Mouse (Mus musculus): ENCODE results near the gene Taf12. TPM values are rescaled to one million over a fixed set of nuclear protein-coding genes. Genes with fewer than 3 reads are reported as not detected.

The Taf12 gene
- 51.5 and 56.1 TPM in 2 replicates for polyA plus RNA-seq (2015; fragmentation: Nextera tagmentation; extraction: Ambion mirVana)

DNA sequence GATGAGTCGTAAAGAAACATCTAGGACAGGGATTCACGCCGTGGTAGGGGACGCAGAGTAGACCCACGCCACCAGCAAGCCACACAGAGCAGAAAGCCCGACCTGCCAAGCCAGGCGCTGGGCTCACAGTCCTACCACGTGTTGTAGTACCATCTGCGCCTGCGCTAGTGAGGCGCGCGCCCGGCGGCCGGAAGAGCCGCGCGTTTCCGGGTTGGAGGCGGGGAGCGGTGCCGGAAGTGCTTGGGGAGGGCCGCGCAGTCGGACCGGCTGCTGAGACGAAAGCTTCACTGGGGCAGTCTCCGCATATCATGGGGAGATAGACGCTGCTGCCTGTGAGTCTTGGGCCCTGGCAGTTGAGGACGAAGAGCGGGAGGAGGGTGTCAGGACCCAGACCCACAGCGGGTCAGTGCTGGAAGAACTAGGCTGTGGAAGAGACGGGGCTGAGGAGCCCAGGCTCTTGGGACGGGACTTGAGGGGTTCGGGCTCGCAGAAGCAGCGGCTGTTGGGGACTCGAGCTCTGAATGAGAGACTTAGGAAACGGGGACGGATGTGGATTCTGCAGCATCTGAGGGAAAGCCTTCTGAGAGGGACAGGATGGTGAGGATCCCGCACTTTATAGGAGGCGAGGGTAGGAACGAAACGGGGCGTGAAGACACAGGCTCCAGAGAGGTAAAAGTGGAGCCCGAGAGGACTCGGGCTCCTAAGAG, at the start of gene Taf12:
Taf12 (plus strand) TSS at position 220 of the 707 bp plus-strand sequence.
- Histone ChIP-seq H3K4me1 (peaks cover 24% of the 10 kb centered on the region), H3K9ac (peak within 1 kb of the TSS; percentile 92), H3K4me3 (peak within 1 kb of the TSS; percentile 85), H3K4me2 (peak within 1 kb of the TSS; percentile 81), H3K27me3 (no peaks in the 10 kb centered on the region), H3K9me3 (replicated peaks) (no peaks in the 10 kb centered on the region), H3K36me3 (ENCODE audit: poor library complexity, severe bottlenecking) (no peaks in the 10 kb centered on the region; the same call in 1 of the 2 replicates), H3K27ac (peak within 1 kb of the TSS; percentile 92)
- under 1% methylated on average over 48 of the region's 48 CpGs for WGBS
- peak; percentile 90 for ATAC-seq

- H3K27ac ChIP-seq, result no peak overlapping the region
- no peak for ATAC-seq
- no peak overlapping the region for H3K4me3 ChIP-seq
- no peaks in the 10 kb centered on the region for H3K9me3 ChIP-seq (replicated peaks)
- H3K4me2 ChIP-seq, result no peak overlapping the region
- peaks cover 96% of the 10 kb centered on the region for H3K36me3 ChIP-seq (ENCODE audit: poor library complexity, severe bottlenecking)
- no peaks in the 10 kb centered on the region for H3K27me3 ChIP-seq
- whole genome bisulfite sequencing, result 93% methylated on average over 5 of the region's 5 CpGs
- H3K9ac ChIP-seq, result no peak overlapping the region
- no peaks in the 10 kb centered on the region for H3K4me1 ChIP-seq
Measured at GRCm38 (mm10) chr4:132230422-132230821, 43.8 kb upstream of the Taf12 start.

- Histone ChIP-seq H3K4me2 (no peak overlapping the region), H3K9me3 (replicated peaks) (no peaks in the 10 kb centered on the region), H3K4me1 (no peaks in the 10 kb centered on the region), H3K36me3 (ENCODE audit: poor library complexity, severe bottlenecking) (peaks cover 92% of the 10 kb centered on the region), H3K9ac (no peak overlapping the region), H3K27ac (no peak overlapping the region), H3K27me3 (no peaks in the 10 kb centered on the region), H3K4me3 (no peak overlapping the region)
- WGBS, result 94% methylated on average over 8 of the region's 8 CpGs
- no peak for ATAC-seq
Measured at GRCm38 (mm10) chr4:132234710-132235109, 39.5 kb upstream of the Taf12 start.

GRCm38 (mm10) chr4:132238356-132238755, 35.8 kb upstream of the Taf12 start:
- H3K4me2 ChIP-seq, result no peak overlapping the region
- WGBS, result 90% methylated on average over 4 of the region's 4 CpGs
- H3K4me3 ChIP-seq, result no peak overlapping the region
- H3K27me3 ChIP-seq, result no peaks in the 10 kb centered on the region
- no peak overlapping the region for H3K9ac ChIP-seq
- H3K9me3 ChIP-seq (replicated peaks), result no peaks in the 10 kb centered on the region
- no peaks in the 10 kb centered on the region for H3K4me1 ChIP-seq
- ATAC-seq, result no peak
- H3K36me3 ChIP-seq (ENCODE audit: poor library complexity, severe bottlenecking), result peaks cover 94% of the 10 kb centered on the region
- no peak overlapping the region for H3K27ac ChIP-seq

GRCm38 (mm10) chr4:132240367-132240766, 33.8 kb upstream of the Taf12 start:
- no peak overlapping the region for H3K4me2 ChIP-seq
- no peak for ATAC-seq
- H3K36me3 ChIP-seq (ENCODE audit: poor library complexity, severe bottlenecking), result peaks cover 84% of the 10 kb centered on the region
- no peak overlapping the region for H3K9ac ChIP-seq
- H3K4me3 ChIP-seq, result no peak overlapping the region
- H3K4me1 ChIP-seq, result no peaks in the 10 kb centered on the region
- WGBS, result 93% methylated on average over 3 of the region's 3 CpGs
- no peak overlapping the region for H3K27ac ChIP-seq
- H3K9me3 ChIP-seq (replicated peaks), result no peaks in the 10 kb centered on the region
- H3K27me3 ChIP-seq, result no peaks in the 10 kb centered on the region

DNA sequence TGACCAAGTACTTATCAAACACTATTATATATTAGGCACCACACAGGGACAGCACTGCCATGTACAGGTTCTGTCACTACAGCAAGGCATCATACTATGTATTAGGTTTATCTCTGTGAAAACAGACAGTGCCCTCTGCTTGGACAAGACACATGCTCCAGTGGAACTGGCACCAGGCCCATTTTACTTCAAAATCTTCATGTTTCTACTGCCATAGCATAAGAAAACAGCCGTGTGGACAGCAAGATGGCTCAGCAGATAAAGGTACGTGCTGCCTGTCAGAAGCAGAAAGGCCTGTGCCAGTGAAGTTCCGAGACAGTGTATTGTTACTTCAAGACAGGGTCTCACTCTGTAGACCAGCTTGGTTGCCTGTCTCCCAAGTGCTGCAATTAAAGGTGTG, 33.0 kb upstream of the Taf12 start:
- H3K9ac ChIP-seq, result no peak overlapping the region
- 87% methylated on average over 3 of the region's 3 CpGs for WGBS
- no peak for ATAC-seq
- H3K4me1 ChIP-seq, result no peaks in the 10 kb centered on the region
- H3K27ac ChIP-seq, result no peak overlapping the region
- H3K36me3 ChIP-seq (ENCODE audit: poor library complexity, severe bottlenecking), result peaks cover 85% of the 10 kb centered on the region
- no peaks in the 10 kb centered on the region for H3K9me3 ChIP-seq (replicated peaks)
- H3K4me2 ChIP-seq, result no peak overlapping the region
- no peaks in the 10 kb centered on the region for H3K27me3 ChIP-seq
- no peak overlapping the region for H3K4me3 ChIP-seq

DNA sequence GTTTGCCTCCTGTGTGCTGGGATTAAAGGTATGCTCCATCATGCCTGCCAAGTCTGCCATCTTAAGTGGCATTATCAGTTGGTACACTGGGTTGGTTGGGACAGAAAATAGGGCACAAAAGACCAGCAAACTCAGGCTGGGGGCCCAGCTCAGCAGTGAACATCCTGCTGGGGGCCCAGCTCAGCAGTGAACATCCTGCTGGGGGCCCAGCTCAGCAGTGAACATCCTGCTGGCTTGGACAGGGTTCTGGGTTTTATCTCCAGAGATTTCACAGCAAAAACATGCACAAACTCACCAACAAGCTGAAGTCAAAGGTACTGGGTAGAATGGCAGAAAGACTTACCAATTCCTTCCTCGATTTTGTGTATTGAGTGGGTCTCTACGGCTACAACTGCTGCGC, 28.5 kb upstream of the Taf12 start:
- H3K4me2 ChIP-seq, result no peak overlapping the region
- H3K9me3 ChIP-seq (replicated peaks), result no peaks in the 10 kb centered on the region
- WGBS, result 89% methylated on average over 3 of the region's 3 CpGs
- no peak for ATAC-seq
- no peaks in the 10 kb centered on the region for H3K27me3 ChIP-seq
- no peak overlapping the region for H3K9ac ChIP-seq
- H3K4me3 ChIP-seq, result no peak overlapping the region
- no peak overlapping the region for H3K27ac ChIP-seq
- peaks cover 84% of the 10 kb centered on the region for H3K36me3 ChIP-seq (ENCODE audit: poor library complexity, severe bottlenecking)
- no peaks in the 10 kb centered on the region for H3K4me1 ChIP-seq

- WGBS, result 82% methylated on average over 5 of the region's 5 CpGs
Measured at GRCm38 (mm10) chr4:132247451-132247997, 26.7 kb upstream of the Taf12 start.

GRCm38 (mm10) chr4:132251596-132251995, 22.6 kb upstream of the Taf12 start:
- peaks cover 48% of the 10 kb centered on the region for H3K36me3 ChIP-seq (ENCODE audit: poor library complexity, severe bottlenecking)
- H3K4me1 ChIP-seq, result no peaks in the 10 kb centered on the region
- no peak overlapping the region for H3K9ac ChIP-seq
- H3K27me3 ChIP-seq, result no peaks in the 10 kb centered on the region
- no peak overlapping the region for H3K4me2 ChIP-seq
- no peak for ATAC-seq
- no peaks in the 10 kb centered on the region for H3K9me3 ChIP-seq (replicated peaks)
- 98% methylated on average over 9 of the region's 9 CpGs for WGBS
- no peak overlapping the region for H3K27ac ChIP-seq
- H3K4me3 ChIP-seq, result no peak overlapping the region

More at GRCm38 (mm10) chr4:132247451-132247997, 26.7 kb upstream of the Taf12 start:
- H3K4me2 ChIP-seq, result no peak overlapping the region
- ATAC-seq, result no peak
- no peak overlapping the region for H3K4me3 ChIP-seq
- H3K27me3 ChIP-seq, result no peaks in the 10 kb centered on the region
- peaks cover 78% of the 10 kb centered on the region for H3K36me3 ChIP-seq (ENCODE audit: poor library complexity, severe bottlenecking)
- H3K9me3 ChIP-seq (replicated peaks), result no peaks in the 10 kb centered on the region
- H3K27ac ChIP-seq, result no peak overlapping the region
- no peaks in the 10 kb centered on the region for H3K4me1 ChIP-seq
- H3K9ac ChIP-seq, result no peak overlapping the region

DNA sequence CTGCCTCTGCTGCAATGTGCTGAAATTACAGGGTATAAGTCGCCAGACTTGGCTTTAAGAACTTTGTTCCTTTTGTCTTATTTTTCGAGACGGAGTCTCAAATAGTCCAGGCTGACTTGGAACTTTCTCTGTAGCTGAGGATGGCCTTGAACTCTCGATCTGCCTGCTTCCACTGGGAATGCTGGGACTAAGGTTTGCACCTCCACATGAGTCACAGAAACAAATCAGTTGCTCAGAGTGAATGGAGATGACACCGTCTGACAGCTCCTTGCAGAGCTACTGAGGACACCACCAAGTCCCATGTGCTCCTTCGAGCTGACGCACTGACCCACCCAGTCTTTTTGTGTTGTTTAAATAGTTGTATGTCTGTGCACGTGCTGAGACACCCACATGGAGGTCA, 21.0 kb upstream of the Taf12 start:
- H3K4me1 ChIP-seq, result no peaks in the 10 kb centered on the region
- no peak overlapping the region for H3K4me2 ChIP-seq
- peaks cover 35% of the 10 kb centered on the region for H3K36me3 ChIP-seq (ENCODE audit: poor library complexity, severe bottlenecking)
- ATAC-seq, result no peak
- no peak overlapping the region; the same call in 1 of the 2 replicates for H3K27ac ChIP-seq
- 86% methylated on average over 8 of the region's 8 CpGs for WGBS
- H3K9me3 ChIP-seq (replicated peaks), result no peaks in the 10 kb centered on the region
- H3K9ac ChIP-seq, result no peak overlapping the region
- no peak overlapping the region for H3K4me3 ChIP-seq
- H3K27me3 ChIP-seq, result no peaks in the 10 kb centered on the region

- Histone ChIP-seq H3K9me3 (replicated peaks) (no peaks in the 10 kb centered on the region), H3K9ac (0 out of 2 replicates have a peak overlapping the region, but pooled peaks have one; percentile 13), H3K4me1 (no peaks in the 10 kb centered on the region), H3K27ac (no peak overlapping the region; the same call in 1 of the 2 replicates), H3K27me3 (no peaks in the 10 kb centered on the region), H3K4me3 (no peak overlapping the region), H3K36me3 (ENCODE audit: poor library complexity, severe bottlenecking) (peaks cover 30% of the 10 kb centered on the region), H3K4me2 (no peak overlapping the region)
- ATAC-seq, result no peak
- 73% methylated on average over 2 of the region's 2 CpGs for WGBS
Measured at GRCm38 (mm10) chr4:132253622-132254021, 20.6 kb upstream of the Taf12 start.

- Histone ChIP-seq H3K36me3 (ENCODE audit: poor library complexity, severe bottlenecking) (peaks cover 18% of the 10 kb centered on the region), H3K4me1 (peaks cover 11% of the 10 kb centered on the region), H3K27ac (no peak overlapping the region), H3K27me3 (no peaks in the 10 kb centered on the region), H3K9ac (no peak overlapping the region), H3K4me3 (no peak overlapping the region), H3K9me3 (replicated peaks) (no peaks in the 10 kb centered on the region), H3K4me2 (no peak overlapping the region)
- 78% methylated on average over 3 of the region's 3 CpGs for WGBS
- no peak for ATAC-seq
Measured at GRCm38 (mm10) chr4:132254986-132255385, 19.2 kb upstream of the Taf12 start.
